Mouse (Mus musculus) c-Kit-positive CD71-positive TER-119-positive erythroid progenitor cells, embryonic 14.5 days (primary cell): Measurements from ENCODE around the gene Kcnh5.

ENCODE experiments used
- DNase-seq: peaks from one replicate; pipeline ENCODE4 v3.0.0-alpha.2; 2013; ENCODE audit warnings: low spot score

Kcnh5 gene

DNA sequence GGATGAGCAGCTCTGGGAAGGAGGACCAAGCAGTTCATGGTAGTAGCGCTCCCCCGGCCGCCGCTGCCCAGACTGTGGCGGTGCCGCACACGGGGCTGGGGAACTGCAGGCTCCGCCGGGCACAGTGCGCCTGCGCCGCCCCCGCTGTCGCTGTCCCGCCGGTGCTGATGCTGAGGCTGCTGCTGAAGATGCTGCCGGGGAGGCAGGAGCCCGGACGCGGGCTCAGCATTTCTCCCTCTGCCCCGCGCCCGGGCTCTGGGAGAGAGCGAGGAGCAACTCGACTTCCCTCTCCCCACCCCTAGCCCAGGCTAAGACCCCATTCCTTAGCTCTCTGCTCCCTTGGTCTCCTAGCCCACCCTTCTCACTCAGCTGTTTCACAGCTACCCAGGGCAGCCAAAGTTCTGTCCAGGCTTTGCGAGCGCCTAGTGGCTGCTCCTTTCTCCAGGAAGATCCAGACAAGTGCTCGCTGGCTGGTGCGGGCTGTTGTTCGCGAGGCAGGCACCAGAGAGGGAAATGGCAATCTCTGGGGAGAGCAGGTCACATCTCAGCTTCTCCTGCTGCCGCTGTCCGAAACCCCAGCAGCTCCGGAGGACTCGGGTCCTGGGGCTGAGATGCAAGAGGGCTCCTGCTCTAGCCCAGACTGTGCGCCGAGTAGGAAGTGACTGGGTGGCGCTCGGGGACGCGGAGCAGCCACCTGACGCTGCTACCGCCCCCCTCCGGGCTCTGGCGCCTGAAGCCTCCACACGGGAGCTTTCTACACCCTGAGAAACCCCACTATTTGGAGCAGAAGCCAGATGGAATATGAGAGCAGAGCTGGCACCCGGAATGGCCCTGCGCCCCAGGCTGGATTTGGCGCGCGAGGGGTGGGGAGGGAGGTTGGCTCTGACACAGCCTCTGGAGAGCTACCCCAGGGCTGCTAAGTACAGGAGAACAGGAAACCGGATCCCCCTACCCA is at the start of gene Kcnh5:
Gene Kcnh5 (minus strand): TSS at position 642 of the 955 bp plus-strand sequence.
- no peak for DNase-seq

DNA sequence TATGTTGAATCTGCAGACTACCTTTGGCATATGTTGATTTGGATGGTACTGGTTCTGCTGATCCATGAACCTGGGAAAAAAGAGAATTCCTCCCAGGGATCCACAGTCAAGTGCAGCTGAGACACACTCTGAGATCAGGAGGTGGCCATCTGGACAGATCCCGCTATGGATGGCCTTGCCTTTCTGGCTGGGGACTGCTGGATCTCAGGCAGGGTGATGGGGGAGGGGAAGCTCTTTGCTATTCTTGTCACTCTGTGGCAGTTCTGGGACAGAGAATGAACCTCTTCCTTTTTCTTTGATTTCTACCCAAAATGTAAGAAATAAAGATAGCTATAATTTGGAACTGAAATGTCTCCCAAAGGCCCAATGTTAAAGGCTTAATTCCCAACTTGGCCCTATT is 46.8 kb upstream of the Kcnh5 start:
- no peak for DNase-seq

DNA sequence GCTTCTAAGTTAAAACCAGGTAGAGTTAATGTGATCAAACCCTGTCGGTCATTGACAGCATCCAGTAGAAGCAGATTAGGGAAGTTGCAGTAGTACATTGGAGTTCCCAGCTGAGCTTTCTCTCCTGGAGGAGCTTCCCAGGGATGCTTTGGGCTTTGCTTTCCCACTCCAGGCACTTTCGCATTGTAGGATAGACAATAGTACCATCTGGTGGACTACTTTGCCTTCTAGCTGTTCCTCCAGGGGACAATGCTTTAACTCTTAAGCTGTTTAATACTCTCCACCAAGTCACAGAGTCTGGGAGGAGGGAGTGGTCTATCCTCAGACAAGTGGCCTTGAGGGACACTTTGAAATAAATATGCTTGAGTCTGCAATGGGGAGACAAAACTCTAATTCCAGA is 12.3 kb upstream of the Kcnh5 start:
- no peak for DNase-seq

DNA sequence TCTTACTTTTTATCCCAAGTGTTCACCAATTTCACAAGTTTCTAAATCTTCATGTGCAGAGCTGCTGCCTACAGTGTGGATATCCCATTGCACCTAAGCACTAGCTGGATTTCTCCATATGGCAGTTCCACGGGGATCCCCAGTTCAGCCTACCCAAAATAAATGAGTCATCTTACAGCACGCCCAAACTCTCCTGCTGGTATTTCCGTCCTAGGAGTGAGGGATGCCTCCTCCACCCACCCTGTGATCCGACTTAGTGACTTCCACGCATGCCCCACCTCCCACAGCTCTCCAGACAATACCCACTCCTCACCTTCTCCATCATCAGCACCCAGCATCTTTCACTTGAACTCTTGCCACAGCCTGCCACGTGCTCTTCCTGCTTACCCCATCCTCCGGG is 5.5 kb upstream of the Kcnh5 start:
- DNase-seq: no peak

DNA sequence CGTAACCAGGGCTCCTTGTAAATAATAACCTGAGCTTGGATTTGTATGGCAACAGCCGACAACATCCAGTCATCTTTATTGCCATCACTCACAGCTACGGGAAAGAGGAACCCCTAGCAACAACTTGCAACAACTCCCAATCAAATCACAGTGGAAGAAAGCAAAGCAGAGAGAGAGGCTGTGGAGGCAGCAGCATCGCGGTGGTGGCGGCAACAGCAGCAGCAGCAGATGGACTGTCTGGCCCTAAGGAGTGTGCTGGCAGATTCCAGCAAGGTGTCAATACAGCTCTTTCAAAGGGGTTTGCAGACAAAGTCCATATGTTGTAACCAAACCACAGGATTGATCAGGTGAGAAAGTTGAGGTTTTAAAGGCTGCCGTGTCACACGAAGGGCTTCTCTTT is 2.4 kb upstream of the Kcnh5 start:
- DNase-seq: no peak

DNA sequence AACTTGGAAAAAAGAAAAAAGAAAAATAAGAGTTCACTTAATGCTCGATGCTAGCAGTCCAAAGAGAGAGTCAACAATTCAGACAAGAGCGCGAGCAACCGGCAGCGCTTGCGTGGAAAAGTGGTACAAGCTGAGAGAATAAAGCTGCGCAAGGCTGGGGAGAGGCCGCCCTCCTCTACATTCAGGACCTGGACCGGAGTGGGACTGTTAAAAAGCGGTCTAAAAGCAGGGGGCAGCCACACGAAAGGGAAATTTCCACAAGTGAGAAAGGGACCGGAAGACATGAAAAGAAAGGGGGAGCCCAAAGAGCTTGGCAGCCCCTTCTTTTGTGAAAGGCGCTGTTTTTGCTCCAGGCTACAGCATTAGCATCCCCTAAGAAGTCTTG is 506 bp upstream of the Kcnh5 start:
- DNase-seq: no peak

DNA sequence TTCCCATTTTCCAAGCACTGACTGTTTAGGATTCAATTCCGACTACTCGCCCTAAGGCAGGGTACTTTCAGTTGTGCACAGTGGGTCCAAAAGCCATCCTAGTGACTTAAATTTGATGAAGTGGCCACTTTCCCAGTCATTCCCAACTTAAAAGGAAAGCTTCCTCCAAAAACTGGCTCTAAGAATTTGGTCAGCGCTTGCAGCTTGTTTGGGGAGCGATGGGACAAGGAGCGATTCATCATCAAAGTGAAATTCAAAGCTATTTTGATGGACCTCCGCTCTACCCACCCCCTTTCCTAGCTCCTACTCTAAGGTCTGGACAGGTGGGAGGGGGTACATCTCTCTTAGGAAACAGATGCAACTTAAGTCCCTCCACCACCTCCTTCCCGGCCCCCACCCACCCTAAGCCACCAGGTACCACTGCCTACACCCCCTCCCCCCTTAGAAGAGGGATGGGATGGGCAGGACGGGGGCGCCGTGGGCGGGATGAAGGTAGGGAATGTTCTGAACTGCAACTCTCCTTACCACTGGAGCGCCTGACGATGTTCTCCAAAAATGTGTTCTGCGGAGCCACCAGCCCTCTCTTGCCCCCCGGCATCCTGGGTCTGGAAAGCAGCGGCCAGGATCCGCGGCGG is 1.1 kb downstream of the Kcnh5 start:
- no peak for DNase-seq

DNA sequence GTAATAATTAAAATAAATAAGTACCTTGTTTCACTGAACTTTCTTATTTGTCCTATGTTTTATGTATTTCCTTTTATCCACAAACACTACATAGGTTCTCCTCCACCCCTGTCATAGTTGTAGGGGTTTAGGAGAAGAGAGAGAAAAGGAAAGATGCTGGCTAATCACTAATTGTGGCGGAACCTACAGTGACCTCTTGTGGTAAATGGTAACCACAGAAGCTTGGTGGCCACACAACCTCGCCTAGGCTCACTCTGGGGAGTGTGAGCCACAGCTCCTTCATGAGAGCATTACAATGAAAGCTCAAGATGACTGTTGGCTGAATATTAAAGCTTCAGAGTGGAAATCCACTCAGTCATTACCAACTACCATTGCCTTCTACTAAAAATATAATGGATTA is 6.2 kb downstream of the Kcnh5 start:
- no peak for DNase-seq

DNA sequence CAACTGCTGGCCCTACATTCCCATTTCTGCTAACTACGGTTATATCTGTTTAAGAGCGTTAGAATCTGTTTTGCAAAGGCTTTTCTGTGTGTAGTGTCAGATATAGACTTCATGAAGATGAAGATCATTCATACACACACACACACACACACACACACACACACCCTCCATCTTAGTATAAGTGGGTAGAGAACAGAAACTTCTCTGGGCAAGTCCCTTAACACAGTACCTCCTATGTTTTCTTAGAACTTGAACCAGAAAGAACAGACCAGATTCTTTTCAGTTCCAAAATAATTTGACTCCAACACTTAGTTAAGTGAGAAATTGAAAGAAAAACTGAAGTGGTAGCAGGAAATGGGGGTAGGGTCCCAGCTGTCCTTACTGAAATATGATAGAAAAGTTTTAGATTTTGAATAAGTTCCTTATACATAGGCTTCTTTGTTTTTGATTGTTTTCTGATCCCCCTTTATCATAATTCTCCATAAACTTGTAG is 24.0 kb downstream of the Kcnh5 start:
- no peak for DNase-seq

DNA sequence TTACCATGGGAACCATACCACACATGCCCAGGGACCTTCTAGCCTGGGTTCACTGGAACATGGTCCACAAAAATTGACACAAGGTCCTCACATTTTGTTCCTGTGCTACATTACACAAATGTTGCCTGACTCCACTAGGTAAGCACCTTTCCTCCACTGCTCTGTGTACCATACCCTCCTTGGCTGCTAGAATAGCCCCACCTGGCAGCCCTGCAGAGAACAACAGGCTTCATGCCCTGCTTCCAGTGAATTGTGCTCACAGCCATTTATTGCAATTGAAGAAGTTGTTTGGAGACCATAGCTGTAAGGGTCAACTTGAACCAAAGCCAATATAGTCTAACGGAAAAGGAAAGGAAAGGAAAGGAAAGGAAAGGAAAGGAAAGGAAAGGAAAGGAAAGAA is 37.3 kb downstream of the Kcnh5 start:
- DNase-seq: no peak

DNA sequence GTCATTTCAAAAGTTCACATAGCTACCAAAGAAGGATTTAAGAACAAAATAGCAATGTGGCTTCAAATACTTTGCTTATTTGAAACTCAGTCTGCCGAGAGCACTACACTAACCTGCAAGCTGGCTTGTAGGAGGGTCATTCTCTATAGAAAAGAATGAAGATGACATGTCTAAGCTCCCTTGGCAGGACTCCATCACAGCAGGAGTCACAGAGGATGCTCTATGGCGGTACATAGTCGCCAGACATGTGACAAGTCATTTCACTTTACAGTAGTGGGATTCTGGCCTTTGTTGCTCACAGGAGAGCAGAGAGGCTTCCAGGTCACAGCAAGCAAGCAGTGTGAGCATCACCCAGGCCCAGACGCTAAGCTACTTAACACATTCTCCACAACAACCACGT is 85.2 kb downstream of the Kcnh5 start:
- no peak for DNase-seq

DNA sequence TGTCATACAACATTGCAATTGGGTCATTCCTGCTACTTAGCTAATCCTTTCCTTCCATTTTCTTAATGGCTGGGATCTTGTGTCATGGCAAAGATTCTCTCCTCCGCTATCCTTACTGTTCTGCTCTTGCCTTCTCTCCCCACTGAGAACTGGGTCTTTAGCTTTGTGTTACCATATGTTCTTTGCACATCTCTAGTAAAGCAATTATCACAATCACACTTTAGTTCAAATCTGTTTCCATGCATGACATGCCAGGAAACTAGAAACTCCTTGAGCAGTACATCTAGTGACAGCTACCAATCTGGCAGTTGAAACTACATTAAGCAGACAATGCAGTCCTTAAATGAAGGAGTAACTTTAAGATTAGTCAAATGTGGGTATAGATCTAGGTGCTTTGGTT is 86.2 kb downstream of the Kcnh5 start:
- DNase-seq: no peak

DNA sequence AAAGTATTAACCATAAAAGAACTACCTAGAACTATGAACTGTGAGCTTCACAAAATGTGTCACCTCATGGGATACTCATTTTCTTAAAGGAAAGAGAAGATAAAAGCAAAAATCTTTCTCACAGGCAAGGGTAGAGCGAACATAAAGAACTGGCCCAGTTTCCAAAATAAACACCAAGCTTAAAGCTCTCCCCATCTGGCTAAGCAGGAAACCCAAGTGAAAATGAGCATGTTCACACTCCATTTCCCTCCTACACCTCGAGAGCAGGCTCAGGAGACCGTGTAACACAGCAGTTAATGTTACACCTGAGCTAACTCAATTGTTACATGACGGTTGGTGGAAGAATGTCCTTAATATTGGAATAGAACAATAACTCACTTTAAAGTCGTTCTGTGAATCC is 100.0 kb downstream of the Kcnh5 start:
- no peak for DNase-seq

DNA sequence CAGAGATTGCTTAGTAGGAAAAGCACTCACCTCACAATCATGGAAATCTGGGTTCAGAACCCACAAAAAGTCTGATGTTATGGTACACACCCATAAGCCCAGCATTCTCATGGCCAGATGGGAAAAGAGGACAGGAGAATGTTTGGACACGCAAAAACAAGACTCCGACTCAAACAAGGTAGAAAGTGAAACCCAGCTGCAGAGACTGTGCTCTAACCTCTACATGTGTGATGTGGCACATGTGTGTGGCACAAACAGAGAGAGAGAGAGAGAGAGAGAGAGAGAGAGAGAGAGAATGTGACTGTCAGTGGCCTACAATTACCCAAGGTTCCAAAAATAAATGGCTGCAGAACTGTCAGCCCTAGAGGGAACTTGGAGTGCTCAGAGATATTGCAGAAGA is 106.1 kb downstream of the Kcnh5 start:
- no peak for DNase-seq

DNA sequence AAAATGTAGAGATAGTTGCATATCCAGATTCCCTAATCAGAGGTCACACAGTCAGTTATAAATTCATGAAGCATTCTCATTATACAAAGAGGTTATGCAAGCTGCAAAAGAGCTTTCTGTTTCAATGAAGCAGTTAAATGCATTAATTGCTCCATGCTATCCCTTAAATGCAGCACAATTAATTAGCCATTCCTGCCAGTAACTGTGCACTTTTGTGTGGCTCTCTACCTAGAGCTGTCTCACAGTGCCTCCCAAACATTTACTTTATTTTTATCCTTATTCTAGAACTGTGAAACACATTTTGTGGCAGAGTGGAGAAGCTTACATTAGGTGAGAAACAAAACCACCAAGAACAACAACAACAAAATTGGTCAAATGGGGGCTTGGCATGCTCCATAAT is 114.6 kb downstream of the Kcnh5 start:
- no peak for DNase-seq

DNA sequence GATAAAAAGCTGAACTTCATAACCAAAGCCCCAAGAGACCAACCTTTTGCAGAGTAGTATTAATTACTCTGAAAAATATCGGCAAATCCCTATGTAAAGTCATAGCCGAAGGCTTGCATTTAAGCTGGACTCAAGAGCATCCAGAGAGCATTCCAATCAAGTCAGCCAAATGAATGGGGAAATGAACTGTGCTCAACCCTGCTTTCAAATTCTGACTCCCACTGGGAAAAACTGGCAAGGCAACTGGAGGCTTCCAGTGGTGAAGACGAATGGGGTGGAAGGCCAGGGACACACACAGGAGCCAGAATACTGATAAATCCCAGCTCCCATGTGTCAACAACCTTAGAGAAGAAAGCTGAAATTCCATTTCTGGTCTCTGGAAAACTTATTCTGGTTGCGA is 115.4 kb downstream of the Kcnh5 start:
- no peak for DNase-seq

DNA sequence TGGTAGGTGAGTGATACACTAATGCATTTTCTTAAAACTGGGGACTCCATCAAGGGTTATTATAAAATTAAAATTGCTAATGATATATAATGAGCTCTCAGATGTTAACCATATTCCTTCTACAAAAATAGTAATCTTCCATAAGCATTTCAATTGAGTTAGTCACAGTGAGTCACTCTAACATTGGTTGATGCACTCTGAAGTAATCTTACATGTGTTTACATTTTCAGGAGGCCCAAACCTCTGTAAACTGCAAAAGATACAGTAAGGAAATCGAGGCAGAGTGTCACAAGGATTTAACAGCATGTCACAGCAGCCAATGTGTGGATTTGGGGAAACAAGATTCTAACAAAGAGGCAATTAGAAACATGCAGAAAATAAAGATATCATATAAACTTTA is 123.4 kb downstream of the Kcnh5 start:
- DNase-seq: no peak

DNA sequence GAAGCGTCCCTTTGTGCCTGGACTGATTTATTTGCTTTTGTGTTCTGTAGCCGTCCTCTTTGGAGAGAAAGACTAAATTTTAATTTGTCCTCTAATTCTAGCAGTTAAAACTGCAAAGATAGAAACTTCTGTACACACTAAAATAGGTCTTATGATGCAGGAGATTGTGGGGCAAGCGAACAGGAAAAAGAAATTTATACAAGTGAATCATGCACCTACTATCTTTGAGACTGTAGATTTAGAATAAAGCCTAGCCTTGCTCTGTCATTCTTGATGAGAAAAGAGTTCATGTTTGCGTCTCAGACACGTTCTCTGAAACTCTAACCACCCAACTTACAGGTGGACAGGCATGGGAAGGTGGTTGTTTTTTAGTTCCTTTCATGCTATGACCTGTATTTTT is 140.4 kb downstream of the Kcnh5 start:
- DNase-seq: no peak

DNA sequence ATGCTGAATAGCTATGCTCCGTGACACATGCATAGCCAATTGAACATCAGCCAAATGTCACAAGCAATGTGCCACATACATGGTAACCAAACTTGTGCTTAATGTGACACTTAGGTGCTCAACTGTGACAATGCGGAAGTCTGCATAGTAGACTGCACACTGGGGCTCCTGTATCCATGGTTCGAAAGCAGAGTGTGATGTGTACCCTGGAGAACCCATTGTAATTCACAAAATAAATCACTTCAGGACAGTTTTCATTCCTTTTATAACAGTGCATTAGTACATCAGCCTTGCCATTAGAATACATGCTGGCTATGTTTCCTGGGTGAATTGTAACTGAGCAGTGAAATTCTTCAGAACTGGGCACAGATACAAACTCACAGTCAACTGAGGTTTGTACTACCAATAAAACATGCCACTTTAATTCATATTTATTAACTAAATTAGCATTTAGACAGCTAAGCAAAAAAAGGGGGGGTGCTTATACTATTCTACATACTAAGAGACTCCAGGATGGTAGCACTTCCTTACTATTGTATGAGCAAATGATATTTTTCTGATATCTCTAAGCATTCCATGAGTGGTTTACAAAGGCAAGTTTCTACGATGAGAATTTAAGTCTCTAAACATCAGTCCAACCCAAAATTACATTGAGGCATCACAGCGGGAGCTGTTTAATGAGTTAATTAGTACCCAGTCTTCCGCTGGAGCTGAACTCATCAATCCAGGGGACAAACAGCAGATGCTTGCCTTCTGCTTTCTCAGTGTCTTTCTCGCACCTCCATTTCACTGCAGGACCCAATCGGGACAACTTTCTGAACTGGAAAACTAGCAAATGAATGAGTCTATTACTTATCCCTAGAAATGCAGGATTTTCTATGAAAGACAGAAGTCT is 144.9 kb downstream of the Kcnh5 start:
- DNase-seq: no peak

DNA sequence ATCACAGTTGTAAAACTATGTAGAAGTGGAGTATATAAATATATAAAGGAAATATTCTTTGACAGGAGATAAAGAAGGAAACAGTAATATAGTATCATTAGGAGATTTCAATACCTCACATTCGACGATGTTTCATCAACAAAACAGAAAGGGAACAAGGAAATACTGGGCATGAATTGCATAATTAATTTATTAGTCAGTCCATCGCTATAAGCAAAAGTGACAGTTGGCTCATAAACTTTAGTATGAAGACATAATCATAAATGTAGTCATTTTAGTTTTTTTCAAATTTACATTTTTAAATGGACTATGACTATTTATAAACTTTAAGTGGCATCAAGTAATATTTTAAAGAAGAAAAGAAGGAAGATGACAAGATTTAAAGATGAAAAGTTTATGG is 205.9 kb downstream of the Kcnh5 start:
- DNase-seq: no peak

DNA sequence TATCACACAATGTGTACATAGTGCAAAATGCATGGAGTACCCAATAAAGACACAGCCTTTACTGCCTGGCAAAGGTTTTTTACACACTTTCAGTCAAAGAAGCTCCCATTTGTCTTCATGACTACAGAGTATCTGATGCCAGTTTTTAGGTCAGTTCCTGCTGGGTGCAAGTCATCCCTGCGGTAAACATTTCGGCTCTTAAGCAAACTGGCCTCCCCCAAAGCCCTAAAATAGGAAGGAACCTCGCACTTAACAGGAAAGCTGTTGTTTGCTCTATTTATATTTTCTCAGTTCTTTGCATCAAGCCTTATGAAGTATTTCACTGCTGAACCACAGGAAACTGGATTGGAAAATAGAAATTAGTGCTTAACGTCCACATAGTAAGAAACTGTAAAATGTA is 207.7 kb downstream of the Kcnh5 start:
- DNase-seq: no peak

DNA sequence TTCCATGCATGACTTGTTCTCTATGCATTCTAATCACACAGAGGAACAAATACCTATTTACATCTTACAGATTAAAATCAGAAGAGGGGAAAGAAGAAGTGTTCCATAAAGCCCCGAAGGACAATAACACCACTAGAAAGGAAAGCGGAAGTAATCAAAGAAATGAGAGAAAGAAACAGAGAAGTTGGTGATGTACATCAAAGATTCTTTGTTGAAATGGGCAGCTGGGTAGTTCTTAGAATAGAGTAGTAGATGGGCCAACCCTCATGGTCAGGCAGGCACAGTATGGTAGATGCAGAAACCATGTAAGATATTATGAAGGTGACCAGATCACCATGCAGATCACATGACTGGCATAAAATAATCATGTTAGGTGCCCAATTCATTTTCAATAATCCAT is 210.9 kb downstream of the Kcnh5 start:
- no peak for DNase-seq

DNA sequence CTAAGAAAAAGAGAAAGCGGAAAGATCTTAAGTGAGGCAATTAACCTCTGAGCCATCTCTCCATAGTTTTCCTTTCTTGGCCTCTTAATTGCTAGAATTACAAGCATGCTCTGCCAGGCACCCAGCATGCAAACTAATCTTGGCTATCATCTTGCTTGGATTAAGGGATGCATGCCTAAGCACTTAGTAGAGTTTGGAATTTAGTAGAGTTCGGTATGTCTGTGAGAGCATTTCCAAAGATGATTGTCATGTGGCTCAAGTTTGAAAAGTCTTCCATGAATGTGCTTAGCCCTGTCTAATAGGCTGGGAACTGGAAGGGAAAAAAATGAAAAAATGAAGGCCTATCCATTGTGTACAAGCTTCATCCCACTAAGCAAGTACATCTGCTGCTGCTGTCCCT is 224.5 kb downstream of the Kcnh5 start:
- DNase-seq: no peak
